ENCODE assay signal across 9 mouse cellular contexts in the genomic region with DNA sequence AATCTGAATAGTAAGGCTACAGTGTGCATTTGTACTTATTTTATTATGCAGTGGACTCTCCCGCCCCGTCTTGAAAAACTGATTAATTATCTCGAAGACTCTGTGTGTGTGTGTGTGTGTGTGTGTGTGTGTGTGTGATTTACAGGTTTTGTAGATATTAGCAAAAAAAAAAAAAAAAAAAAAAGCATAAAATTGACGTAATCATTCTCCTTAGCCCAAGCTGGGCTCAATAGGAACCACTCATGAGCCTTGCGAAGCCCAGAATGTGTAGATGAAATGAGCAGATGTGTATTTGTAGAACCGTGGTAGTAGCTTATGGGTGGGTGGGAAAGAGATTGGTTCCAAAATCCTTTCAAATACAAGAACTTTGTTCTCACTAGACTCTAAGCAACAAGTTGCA. TPM values are rescaled to one million over a fixed set of nuclear protein-coding genes. Genes with fewer than 3 reads are reported as not detected.
A peak's percentile ranks its signal among the peaks of the same experiment; 100 is the strongest.
DNase-seq lines count a peak whose midpoint lies in the region; ATAC-seq and TF ChIP-seq lines count a peak whose summit lies in the region.
"Had no signal": no experiment of that assay in that cellular context is flagged by ENCODE, and none has a peak within 500 bp of the region (broad histone marks: within the 10 kb centered on the region; RNA-seq: fewer than 3 reads in every experiment).

No protein-coding gene starts in this region.

- 69% methylated on average over 6 of the region's 6 CpGs for WGBS in kidney, postnatal 0 days
- WGBS in embryonic facial prominence, embryonic 11.5 days = 76% methylated on average over 6 of the region's 6 CpGs
- 69% methylated on average over 6 of the region's 6 CpGs for WGBS in intestine, embryonic 14.5 days

- peak overlapping the region; percentile 67 for H3K4me2 ChIP-seq in kidney, postnatal 0 days (ENCODE audit: low read length)
- peak overlapping the region; percentile 76 for H3K4me2 ChIP-seq in embryonic facial prominence, embryonic 11.5 days (ENCODE audit: low read depth, low read length)
- peak overlapping the region; percentile 89 for H3K4me2 ChIP-seq in intestine, embryonic 14.5 days (ENCODE audit: low read length)
- peak overlapping the region; percentile 96 for H3K4me2 ChIP-seq in myocyte (ENCODE audit: low read depth)

- H3K4me3 ChIP-seq in kidney, postnatal 0 days (replicated peaks; ENCODE audit: low read depth, low read length) = peak overlapping the region; percentile 66
- H3K4me3 ChIP-seq in embryonic facial prominence, embryonic 11.5 days (ENCODE audit: low read depth, low read length) = peak overlapping the region; percentile 94; the same call in 1 of the 2 replicates
- peak overlapping the region; percentile 91 for H3K4me3 ChIP-seq in intestine, embryonic 14.5 days (ENCODE audit: low read depth, low read length)
- H3K4me3 ChIP-seq in myocyte = peak overlapping the region; percentile 89

- TF ChIP-seq CTCF in kidney, postnatal 0 days (IDR thresholded peaks at IDR 0.05; ENCODE audit: low read depth) = no peak

- H3K4me1 ChIP-seq in kidney, postnatal 0 days (replicated peaks; ENCODE audit: insufficient read depth, low read length) = 0 out of 2 replicates have a peak, but pooled peaks cover 3% of the 10 kb centered on the region
- H3K4me1 ChIP-seq in embryonic facial prominence, embryonic 11.5 days (ENCODE audit: control insufficient read depth, insufficient read depth, low read length) = no peaks in the 10 kb centered on the region
- peaks cover 9% of the 10 kb centered on the region for H3K4me1 ChIP-seq in intestine, embryonic 14.5 days (replicated peaks; ENCODE audit: control insufficient read depth, insufficient read depth, low read length)

- no peaks in the 10 kb centered on the region for H3K27me3 ChIP-seq in kidney, postnatal 0 days (ENCODE audit: insufficient read depth, low read length)
- no peaks in the 10 kb centered on the region for H3K27me3 ChIP-seq in embryonic facial prominence, embryonic 11.5 days (ENCODE audit: control insufficient read depth, insufficient read depth, low read length)
- no peaks in the 10 kb centered on the region for H3K27me3 ChIP-seq in intestine, embryonic 14.5 days (replicated peaks; ENCODE audit: control insufficient read depth, insufficient read depth, low read length)
- no peaks in the 10 kb centered on the region for H3K27me3 ChIP-seq in myocyte (ENCODE audit: control insufficient read depth, insufficient read depth, insufficient read length)

- TF ChIP-seq POLR2A in myocyte (IDR thresholded peaks at IDR 0.05; ENCODE audit: insufficient read length, low read depth) = no peak

- H3K36me3 ChIP-seq in kidney, postnatal 0 days (ENCODE audit: insufficient read depth, low read length) = no peaks in the 10 kb centered on the region
- no peaks in the 10 kb centered on the region for H3K36me3 ChIP-seq in embryonic facial prominence, embryonic 11.5 days (replicated peaks; ENCODE audit: control insufficient read depth, insufficient read depth, low read depth, low read length)
- peaks cover 16% of the 10 kb centered on the region; the same call in 1 of the 2 replicates for H3K36me3 ChIP-seq in intestine, embryonic 14.5 days (ENCODE audit: control insufficient read depth, insufficient read depth, low read length)
- peaks cover 15% of the 10 kb centered on the region for H3K36me3 ChIP-seq in myocyte (ENCODE audit: control insufficient read depth, insufficient read depth)

- no peak for ATAC-seq in kidney, postnatal 0 days (replicated peaks; ENCODE audit: low FRiP score, low read depth)
- no peak for ATAC-seq in embryonic facial prominence, embryonic 11.5 days (replicated peaks; ENCODE audit: insufficient number of reproducible peaks, low FRiP score, low TSS enrichment, low read depth)
- ATAC-seq in intestine, embryonic 14.5 days (replicated peaks; ENCODE audit: low FRiP score, low TSS enrichment, low read depth) = no peak

- H3K9ac ChIP-seq in kidney, postnatal 0 days (ENCODE audit: low read depth, low read length) = peak overlapping the region; percentile 80
- H3K9ac ChIP-seq in embryonic facial prominence, embryonic 11.5 days (replicated peaks; ENCODE audit: low read length) = peak overlapping the region; percentile 86
- peak overlapping the region; percentile 85 for H3K9ac ChIP-seq in intestine, embryonic 14.5 days (ENCODE audit: low read length)

- H3ac ChIP-seq in myocyte (ENCODE audit: control insufficient read depth, insufficient read length) = no peak overlapping the region

- H3K79me2 ChIP-seq in myocyte (ENCODE audit: control insufficient read depth, insufficient read depth) = peaks cover 5% of the 10 kb centered on the region

- no peak for DNase-seq in kidney, postnatal 0 days (ENCODE audit: low spot score)
- no peak for DNase-seq in kidney, postnatal 25 days
- no peak for DNase-seq in embryonic facial prominence, embryonic 11.5 days (ENCODE audit: low spot score)
- DNase-seq in intestine, embryonic 14.5 days (ENCODE audit: low spot score) = no peak
- no peak for DNase-seq in Muller cell, postnatal 12 days (ENCODE audit: inconsistent ontology term)
- no peak for DNase-seq in ovary, postnatal 14 days (ENCODE audit: low spot score)
- DNase-seq in thymus, postnatal 36 days = no peak

- peak overlapping the region; percentile 88 for H3K27ac ChIP-seq in kidney, postnatal 0 days
- no peak overlapping the region for H3K27ac ChIP-seq in embryonic facial prominence, embryonic 11.5 days (replicated peaks; ENCODE audit: low read depth, low read length)
- H3K27ac ChIP-seq in intestine, embryonic 14.5 days (ENCODE audit: low read depth) = peak overlapping the region; percentile 88

- no peaks in the 10 kb centered on the region for H3K9me3 ChIP-seq in kidney, postnatal 0 days (replicated peaks; ENCODE audit: low read length)
- no peaks in the 10 kb centered on the region for H3K9me3 ChIP-seq in embryonic facial prominence, embryonic 11.5 days (replicated peaks; ENCODE audit: control insufficient read depth, low read length)
- no peaks in the 10 kb centered on the region for H3K9me3 ChIP-seq in intestine, embryonic 14.5 days (ENCODE audit: control insufficient read depth, low read length)

TF ChIP-seq in myocyte, 11 proteins besides CTCF, POLR2A, EP300 and RAD21:
- TF ChIP-seq E2F4 (IDR thresholded peaks at IDR 0.05; ENCODE audit: insufficient read depth) = no peak
- TF ChIP-seq REST (IDR thresholded peaks at IDR 0.05; ENCODE audit: insufficient read depth, insufficient read length) = no peak
- TF ChIP-seq MYOG (IDR thresholded peaks at IDR 0.05; ENCODE audit: control insufficient read depth in 1 of 3, insufficient read depth in 1 of 3, insufficient read length in 2 of 3, low read depth in 2 of 3) = no peak
- no peak for TF ChIP-seq TCF3 (IDR thresholded peaks at IDR 0.05; ENCODE audit: insufficient read length, low read depth)
TF ChIP-seq in myocyte: peak in this region for 0.

RNA-seq across cellular contexts. Expression of gene Blmh, which starts 20.2 kb away (rescaled TPM):
- polyA plus RNA-seq in kidney, postnatal 0 days (2015; fragmentation: Nextera tagmentation; extraction: Ambion mirVana) = 133 and 143 TPM in 2 replicates
- polyA plus RNA-seq in embryonic facial prominence, embryonic 11.5 days (2014; fragmentation: Nextera tagmentation; extraction: Ambion mirVana) = 187 and 193 TPM in 2 replicates
- polyA plus RNA-seq in intestine, embryonic 14.5 days (2014; fragmentation: Nextera tagmentation; extraction: Ambion mirVana) = 101 and 118 TPM in 2 replicates
- 58.3 TPM for polyA plus RNA-seq in myocyte (2012; fragmentation: generic; extraction: Trizol)

RNA-seq across cellular contexts. Expression of gene Tmigd1, which starts 42.9 kb away (rescaled TPM):
- 22.6 and 25.5 TPM in 2 replicates for polyA plus RNA-seq in kidney, postnatal 0 days (2015; fragmentation: Nextera tagmentation; extraction: Ambion mirVana)
- polyA plus RNA-seq in embryonic facial prominence, embryonic 11.5 days (2014; fragmentation: Nextera tagmentation; extraction: Ambion mirVana) = not detected in 2 replicates
- 0.26 and 0.43 TPM in 2 replicates for polyA plus RNA-seq in intestine, embryonic 14.5 days (2014; fragmentation: Nextera tagmentation; extraction: Ambion mirVana)
- not detected for polyA plus RNA-seq in myocyte (2012; fragmentation: generic; extraction: Trizol)

RNA-seq across cellular contexts. Expression of gene Slc6a4, which starts 53.6 kb away (rescaled TPM):
- 3.3 and 3.4 TPM in 2 replicates for polyA plus RNA-seq in kidney, postnatal 0 days (2015; fragmentation: Nextera tagmentation; extraction: Ambion mirVana)
- polyA plus RNA-seq in embryonic facial prominence, embryonic 11.5 days (2014; fragmentation: Nextera tagmentation; extraction: Ambion mirVana) = 0.86 and 1.0 TPM in 2 replicates
- polyA plus RNA-seq in intestine, embryonic 14.5 days (2014; fragmentation: Nextera tagmentation; extraction: Ambion mirVana) = 6.8 and 7.0 TPM in 2 replicates
- polyA plus RNA-seq in myocyte (2012; fragmentation: generic; extraction: Trizol) = not detected
- polyA plus RNA-seq: activated CD4-positive, CD25-positive, alpha-beta regulatory T cell, adult 4 months had no signal

Comparison
In these comparisons a context has a peak if more than half of its experiments do, and no peak if none do; other contexts are left out.
1. RNA of gene Tmigd1, which starts 42.9 kb away (polyA plus RNA-seq): 22.6 to 25.5 TPM in kidney, postnatal 0 days; not detected in embryonic facial prominence, embryonic 11.5 days, 0.26 to 0.43 TPM in intestine, embryonic 14.5 days and not detected in myocyte (single experiment); every median in the first group is over 10 times any median in the second.
2. Peak in every context shown above with its lines, with median percentiles within 50 percentile points of each other: H3K4me2 ChIP-seq, H3K4me3 ChIP-seq and H3K9ac ChIP-seq.